Mouse (Mus musculus): ENCODE measurements around the gene Nhlrc1.

Nhlrc1 gene

DNA sequence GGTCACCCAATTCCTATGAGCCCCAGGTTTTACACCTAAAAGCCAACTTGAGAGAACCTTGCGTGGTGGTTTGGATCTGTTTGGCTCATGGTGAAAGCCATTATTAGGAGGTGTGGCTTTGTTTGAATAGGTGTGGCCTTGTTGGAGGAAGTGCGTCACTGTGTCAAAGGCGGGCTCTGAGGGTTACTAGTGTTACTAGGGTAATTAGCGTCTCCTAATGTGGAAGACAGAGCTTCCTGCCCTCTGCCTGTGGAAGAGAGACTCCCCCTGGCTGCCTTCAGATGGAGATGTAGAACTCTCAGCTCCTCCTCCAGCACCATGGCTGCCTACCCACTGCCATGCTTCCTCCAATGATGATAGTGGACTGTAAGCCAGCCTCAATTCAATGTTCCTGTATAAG is 13.1 kb downstream of the Nhlrc1 start:
- no peak for DNase-seq (ENCODE audit: low spot score in 2 of 2)

GRCm38 (mm10) chr13:46999498-46999897 is 15.2 kb downstream of the Nhlrc1 start:
- no peak for DNase-seq (ENCODE audit: low spot score in 2 of 2)

- DNase-seq (ENCODE audit: low spot score in 2 of 2) = no peak
Measured at GRCm38 (mm10) chr13:46997355-46997754, 17.3 kb downstream of the Nhlrc1 start.

DNA sequence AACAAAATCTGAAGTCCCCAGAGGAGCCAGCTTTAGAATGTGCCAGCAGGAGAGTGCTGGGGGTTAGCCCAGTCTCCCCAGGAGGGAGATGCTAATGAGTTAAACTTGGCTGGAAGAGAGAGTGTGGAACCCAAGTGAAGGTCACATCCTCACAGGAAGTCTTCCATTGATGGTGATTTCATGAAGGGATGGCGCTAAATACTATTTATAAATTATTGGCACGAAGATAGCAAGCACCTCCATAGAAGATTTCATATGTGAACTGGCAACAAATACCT is 21.4 kb downstream of the Nhlrc1 start:
- no peak for DNase-seq (ENCODE audit: low spot score in 2 of 2)

DNA sequence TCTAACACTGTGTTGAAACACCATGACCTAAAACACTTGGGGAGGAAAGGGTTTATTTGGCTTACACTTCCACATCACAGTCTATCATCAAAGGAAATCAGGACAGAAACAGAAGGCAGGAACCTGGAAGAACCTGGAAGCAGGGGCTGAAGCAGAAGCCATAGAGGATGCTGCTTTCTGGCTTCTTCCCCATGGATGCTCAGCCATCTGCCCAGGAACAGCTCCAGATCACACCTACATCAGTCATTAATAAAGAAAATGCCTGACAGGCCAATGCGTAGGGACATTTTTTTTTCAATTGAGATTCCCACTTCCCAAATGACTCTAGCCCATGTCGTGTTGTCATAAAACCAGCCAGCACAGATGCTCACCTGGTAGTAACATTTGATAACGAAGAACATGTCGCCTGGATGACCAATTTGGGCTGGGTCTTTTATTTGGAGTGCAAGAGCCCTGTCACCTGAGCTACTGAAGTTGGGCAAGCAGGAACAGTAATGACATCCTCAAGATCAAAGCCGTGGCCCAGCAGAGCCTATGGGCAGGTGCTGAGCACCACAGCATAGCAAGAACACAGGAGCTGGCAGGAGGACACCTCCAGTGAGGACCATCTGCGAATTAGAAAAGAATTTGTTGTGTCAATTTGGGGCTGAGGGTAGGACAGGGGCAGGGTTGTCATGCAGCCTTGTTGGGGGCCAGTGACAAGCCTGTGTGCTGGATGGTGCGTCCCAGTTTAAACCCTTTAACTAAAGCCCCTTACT is 22.0 kb downstream of the Nhlrc1 start:
- DNase-seq (ENCODE audit: low spot score in 2 of 2) = no peak

DNA sequence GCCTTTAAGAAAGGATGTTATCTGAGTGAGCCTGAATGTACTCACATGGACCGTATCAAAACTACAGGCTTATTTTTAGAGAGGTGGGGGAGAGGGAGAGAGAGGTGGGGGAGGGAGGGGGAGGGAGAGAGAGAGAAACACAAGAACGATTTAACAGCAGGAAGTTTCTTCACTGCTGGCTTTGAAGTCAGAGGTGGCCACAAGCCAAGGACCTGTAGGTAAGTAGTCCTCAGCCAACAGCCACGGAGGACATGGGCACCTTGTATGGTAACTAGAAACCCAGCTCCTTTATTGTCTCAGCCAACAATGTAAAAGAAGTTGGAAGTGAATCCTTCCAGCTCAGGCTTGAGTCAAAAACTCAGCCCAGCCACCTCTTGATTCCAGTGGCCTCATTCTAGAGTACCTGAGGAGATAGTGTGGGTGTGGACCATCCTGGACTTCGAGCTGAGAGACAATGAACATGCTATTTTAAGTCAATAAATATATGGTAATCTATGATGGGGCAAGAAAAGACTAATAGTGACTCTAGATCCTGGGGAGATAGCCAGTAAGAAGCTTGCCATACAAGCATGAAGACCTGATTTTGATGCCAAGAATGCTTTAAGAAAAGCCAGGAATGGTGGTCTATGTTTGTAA is 24.2 kb downstream of the Nhlrc1 start:
- no peak for DNase-seq (ENCODE audit: low spot score in 2 of 2)

GRCm38 (mm10) chr13:46987941-46988340 is 26.7 kb downstream of the Nhlrc1 start:
- peak; percentile 14 to 32 for DNase-seq (ENCODE audit: low spot score in 2 of 2)

DNA sequence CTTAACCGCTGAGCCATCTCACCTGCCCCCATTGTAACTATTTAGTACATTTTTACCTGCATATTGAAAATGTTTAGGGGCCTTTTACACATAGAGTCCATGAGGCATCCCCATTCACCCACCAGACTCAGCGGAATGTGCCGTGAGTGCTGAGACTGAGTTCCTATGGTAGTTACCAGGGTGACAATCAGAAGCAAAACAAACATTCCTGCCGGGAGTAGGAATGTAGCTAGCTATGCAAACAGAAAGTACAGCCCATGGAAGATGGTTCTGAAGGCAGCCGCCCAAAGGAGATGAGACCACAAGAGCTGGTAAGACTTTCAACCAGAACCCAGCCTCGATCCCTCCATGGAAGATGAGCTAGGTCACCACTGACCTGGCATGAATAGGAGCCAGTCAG is 28.4 kb downstream of the Nhlrc1 start:
- peak; percentile 12 to 17 for DNase-seq (ENCODE audit: low spot score in 2 of 2)

- DNase-seq (ENCODE audit: low spot score in 2 of 2) = no peak
Measured at GRCm38 (mm10) chr13:46983878-46984277, 30.8 kb downstream of the Nhlrc1 start.

DNA sequence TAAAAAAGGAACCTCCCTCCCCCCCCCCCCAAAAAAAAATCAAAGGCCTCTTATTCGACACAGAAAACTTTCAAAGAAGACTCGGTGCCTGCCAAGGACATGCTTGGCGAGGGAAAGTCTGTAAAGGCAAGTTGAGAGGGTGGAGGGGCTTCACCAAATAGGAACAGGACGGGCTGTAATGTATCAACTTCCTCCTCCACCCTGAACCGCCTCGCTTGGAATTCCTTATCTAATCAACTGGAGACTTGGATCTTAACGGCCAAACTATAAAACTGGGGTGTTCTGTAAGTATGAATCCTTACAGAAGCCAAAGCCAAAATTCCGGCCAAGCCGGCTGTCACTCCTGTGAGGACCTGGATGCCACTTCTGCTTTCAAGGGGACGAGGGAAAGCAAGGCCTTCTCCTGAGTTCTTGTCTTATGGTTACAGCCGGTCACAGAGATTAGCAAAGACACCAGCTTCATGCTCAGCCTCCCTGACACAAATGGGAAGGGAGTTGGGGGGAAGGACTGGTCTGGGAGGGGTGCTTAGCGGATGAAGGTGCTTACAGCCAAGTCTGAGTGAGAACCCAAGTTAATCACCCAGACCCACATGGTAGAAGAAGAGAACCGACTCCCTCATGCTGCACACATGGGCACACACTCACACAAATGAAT is 34.7 kb downstream of the Nhlrc1 start:
- peak; percentile 27 to 57 for DNase-seq (ENCODE audit: low spot score in 2 of 2)

GRCm38 (mm10) chr13:46976532-46976931 is 38.1 kb downstream of the Nhlrc1 start:
- DNase-seq (ENCODE audit: low spot score in 2 of 2) = no peak

- no peak for DNase-seq (ENCODE audit: low spot score in 2 of 2)
Measured at GRCm38 (mm10) chr13:46975930-46976329, 38.7 kb downstream of the Nhlrc1 start.

- DNase-seq (ENCODE audit: low spot score in 2 of 2) = no peak
Measured at GRCm38 (mm10) chr13:46975031-46975551, 39.6 kb downstream of the Nhlrc1 start.

GRCm38 (mm10) chr13:46970286-46970945 is 44.2 kb downstream of the Nhlrc1 start:
- peak; percentile 18 to 45 for DNase-seq (ENCODE audit: low spot score in 2 of 2)

- DNase-seq (ENCODE audit: low spot score in 2 of 2) = no peak
Measured at GRCm38 (mm10) chr13:46968626-46969025, 46.0 kb downstream of the Nhlrc1 start.

DNA sequence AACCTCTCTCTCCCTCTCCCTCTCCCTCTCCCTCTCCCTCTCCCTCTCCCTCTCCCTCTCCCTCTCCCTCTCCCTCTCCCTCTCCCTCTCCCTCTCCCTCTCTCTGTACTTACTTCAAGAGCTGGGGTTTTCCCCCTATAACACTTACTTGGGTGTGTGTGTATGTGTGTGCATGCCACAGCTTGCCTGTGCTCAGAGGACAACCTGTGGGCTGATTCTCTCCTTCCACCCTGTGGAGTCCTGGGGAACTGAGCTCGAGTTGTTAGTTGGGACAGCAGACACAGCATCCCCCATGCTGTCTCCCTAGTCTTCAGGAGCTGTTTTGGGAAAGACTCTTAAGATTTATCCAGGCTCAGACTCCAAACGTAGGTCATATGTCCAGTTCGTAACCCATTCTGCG is 47.3 kb downstream of the Nhlrc1 start:
- DNase-seq (ENCODE audit: low spot score in 2 of 2) = no peak
